Mouse (Mus musculus) urinary bladder, postnatal 36 days (tissue): ENCODE measurements around the gene Ptn.

Experiments
- DNase-seq, 2 experiments: peaks; one replicate each; pipeline ENCODE4 v3.0.0; 2022; ENCODE audit warnings: low spot score in 2 of 2, mixed read lengths in 1 of 2

Ptn gene

GRCm38 (mm10) chr6:36815992-36816391 lies 6.0 kb upstream of the Ptn start:
- no peak for DNase-seq

DNA sequence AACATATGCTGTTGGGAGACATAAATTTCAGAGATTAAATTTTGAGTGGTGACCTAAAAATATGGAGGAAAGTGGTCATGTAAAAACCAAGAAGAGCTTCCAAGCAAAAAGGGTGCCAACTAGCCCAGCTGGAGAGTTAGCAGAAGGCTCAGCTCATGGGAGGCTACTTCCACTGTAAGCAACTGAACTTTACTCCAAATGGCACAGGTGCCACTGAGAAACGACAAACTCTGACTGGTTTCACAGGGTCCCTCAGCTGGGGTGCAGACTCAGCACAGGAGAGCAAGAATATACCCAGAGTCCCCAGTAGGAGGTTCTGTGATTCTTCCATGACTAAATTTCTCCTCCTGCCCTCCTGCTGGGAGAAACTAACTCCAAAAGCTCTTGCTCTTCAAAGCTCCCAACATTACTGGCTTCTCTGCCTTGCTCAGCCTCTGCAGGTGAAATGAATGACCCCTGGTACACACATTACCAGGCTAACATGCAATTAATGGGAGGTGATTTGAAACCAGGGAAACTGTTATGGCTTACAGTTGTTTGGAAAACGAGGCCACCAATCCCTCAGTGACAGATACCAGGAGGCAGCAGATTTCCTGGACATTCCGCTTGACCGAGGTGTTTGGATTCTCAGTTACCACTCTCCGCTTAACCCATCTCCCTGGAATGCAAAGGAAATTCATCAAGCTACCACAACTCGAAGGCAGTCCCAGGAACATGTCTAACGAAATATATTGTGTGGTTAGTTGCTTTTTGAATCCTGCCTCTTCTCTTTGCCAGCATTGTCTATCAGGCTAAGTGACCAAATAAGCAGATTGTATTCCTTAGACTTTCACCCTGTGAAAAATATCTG lies 2.9 kb upstream of the Ptn start:
- DNase-seq, result no peak

DNA sequence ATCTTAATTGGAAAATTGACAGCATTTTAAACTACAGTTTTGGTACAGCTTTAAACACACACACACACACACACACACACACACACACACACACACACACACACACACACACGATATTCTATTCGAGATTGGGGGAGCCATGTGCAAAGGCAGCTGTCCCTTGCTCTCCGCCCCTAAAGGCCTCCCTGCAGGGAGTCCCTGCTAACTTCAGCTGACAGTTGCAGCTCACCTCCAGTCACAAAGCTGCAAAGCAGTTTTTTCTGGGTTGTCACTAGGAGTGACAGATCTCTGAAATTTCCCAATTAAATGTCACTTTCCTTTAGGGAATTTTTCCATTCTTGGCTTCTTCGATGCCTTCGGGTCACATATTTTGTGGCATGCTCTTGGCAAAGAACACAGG lies 428 bp upstream of the Ptn start:
- no peak for DNase-seq

DNA sequence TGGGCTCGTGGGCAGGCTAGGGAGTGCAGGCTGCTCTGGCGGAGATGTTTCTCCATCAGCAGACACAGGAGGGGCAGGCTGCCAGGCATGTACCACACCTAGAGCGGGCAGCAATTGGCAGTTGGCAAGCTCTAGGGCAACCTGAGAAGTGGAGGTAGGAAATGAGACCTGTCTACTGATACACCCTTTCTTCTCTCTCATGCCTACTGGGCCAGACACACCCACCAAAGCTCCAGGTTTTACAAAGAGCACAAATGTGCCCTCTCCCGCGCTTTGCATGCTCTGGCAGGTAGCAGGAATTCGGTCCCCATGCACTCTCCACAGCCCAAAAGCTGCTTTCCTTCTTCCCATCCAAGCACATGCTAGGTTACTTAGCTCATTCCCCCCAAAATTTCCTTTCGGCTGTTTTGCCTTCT lies 701 bp downstream of the Ptn start:
- DNase-seq, result no peak

DNA sequence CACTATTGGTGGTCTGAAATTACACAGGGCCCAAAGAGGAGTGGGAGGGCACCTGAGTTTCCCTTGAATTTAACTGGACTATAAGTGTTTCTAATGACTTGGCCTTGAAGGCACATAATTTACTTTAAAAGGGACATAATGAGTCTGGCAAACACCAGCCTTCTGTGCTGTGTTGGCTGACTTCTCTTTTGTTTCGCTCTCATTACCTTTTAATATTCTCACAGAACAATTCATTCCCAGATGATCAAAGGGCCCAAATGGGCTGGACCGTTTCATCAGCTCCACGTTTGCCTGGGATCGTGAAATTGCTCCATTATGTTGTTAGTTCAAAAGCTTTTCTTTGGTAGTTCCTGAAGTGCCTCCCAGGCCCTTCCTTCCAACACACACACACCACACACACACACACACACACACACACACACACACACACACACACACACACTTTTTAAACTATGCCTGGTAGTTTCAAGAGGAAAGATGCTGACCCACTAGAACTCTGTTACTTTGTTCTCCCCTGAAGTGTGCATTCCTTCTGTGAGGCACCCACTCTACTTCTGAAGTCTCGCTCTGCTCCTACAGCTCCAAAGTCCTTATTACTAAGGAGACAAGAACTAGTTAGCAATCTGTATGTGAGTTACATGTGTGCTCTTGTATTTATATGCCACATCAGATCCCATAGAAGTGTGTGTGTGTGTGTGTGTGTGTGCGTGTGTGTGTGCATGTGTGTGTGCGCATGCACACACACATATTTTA lies 1.5 kb downstream of the Ptn start:
- DNase-seq, result no peak

- DNase-seq, result no peak
These were observed 3.1 kb downstream of the Ptn start for GRCm38 (mm10) chr6:36806906-36807305.

- DNase-seq, result no peak
These were observed 9.6 kb downstream of the Ptn start for GRCm38 (mm10) chr6:36800309-36800946.

- DNase-seq, result no peak
These were observed 12.9 kb downstream of the Ptn start for GRCm38 (mm10) chr6:36797066-36797655.

- no peak for DNase-seq
These were observed 15.5 kb downstream of the Ptn start for GRCm38 (mm10) chr6:36794535-36794934.

DNA sequence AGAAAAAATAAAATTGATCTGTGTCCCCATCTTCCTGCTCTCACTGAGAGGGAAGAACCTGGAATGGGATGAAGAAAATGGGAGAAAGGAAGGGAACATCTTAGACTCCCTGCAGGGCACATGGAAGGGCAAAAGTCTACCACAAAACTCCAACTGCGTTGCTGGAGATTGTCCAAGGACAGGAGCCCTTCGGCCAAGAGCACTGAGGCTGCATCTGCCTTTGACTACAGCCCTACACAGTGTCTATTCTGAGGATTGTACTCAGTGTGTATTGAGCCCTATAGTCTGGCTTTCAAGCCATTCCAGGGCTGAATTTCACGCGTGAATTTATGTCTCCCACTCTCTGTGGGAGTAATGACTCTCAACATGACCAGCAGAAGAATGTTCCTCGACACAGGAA lies 16.2 kb downstream of the Ptn start:
- DNase-seq, result no peak

GRCm38 (mm10) chr6:36789261-36789660 lies 20.8 kb downstream of the Ptn start:
- no peak for DNase-seq

DNA sequence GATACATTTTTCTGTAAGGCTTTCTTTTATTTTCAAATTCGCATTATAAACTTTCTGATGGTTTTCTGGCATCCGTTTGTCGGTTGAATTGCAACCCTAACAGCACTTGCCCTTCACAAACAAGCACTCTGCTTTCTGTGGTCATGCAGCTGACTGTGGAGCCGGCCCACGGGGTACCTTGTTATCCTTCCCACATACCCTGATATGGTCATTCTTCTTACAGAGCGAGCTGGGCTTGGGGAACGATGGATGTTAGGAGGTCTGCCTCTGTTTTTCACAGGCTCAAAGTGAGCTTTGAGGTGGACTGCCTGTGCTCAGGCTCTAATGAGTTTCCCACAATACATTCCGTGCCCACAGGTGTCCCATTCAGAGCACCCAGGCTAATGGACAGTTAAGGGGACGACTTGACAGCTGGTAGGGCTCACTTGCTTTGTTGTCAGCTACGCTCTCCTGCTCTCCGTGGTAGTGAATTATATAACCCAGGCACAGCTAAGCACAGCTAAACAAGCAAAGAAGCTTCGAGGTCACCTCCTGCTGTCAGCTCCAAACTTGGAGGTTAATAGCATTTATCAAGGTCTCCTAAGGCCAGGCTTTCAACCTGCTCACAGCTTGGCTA lies 21.3 kb downstream of the Ptn start:
- no peak for DNase-seq

DNA sequence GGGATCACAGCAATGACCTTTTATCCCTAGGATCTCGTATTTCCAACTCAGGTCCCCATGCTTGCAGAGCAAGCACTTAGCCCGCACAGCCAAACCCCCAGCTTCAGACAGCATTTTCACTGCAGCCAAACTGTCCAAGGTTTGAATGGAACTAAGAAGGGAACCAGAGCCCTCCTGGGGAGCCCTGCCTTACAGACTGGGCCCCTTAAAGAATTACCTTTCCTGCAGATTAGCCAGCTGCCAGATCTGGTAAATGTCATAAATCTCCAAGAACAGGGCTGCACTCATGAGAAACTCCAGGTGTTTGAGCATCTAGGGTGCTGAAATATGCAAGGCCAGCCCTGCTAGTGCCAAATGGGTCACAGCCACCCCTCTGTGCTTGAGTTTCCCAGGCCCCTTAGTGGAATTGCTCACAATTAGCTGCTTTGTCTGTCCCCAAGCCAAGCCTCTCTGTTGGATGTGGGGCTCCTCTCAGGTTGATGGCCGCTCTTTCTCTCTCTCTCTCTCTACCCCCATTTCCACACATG lies 25.3 kb downstream of the Ptn start:
- no peak for DNase-seq

GRCm38 (mm10) chr6:36782481-36782880 lies 27.5 kb downstream of the Ptn start:
- no peak for DNase-seq

DNA sequence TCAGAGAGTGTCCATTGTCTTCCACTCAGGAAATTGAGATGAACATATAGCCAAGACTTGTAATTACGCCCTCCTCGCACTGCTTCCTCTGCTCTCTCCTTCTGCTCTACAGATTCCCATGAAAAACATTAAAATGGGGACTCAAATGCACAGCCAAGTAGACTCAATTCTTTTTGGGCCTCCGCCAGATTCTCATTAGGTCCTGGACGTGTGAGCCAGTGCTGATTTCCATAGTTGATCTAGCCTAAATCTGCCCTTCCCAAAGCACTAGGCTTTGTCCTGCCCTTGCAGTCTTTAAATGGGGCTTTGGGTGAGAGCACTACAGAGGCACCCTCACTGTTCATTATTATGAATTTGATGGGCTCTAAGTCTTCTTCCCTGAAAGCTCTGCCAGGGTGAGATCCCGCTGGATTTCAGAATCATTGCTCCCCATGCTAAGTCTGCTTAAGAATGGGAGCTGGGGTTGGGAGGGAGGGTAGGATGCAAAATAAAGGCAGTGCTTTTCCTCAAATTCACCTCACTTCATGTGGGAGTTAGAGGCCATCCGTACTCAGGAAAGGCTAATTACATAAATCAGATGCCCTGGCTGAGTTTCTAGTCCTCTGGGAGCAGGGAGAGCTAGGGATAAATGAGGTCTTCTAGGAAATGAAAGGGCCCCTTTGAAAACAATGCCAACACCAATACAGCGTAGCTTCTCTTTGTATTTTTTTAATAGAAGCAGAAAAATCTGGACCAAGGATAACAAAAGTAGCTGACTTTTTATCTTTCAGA lies 32.3 kb downstream of the Ptn start:
- no peak for DNase-seq

DNA sequence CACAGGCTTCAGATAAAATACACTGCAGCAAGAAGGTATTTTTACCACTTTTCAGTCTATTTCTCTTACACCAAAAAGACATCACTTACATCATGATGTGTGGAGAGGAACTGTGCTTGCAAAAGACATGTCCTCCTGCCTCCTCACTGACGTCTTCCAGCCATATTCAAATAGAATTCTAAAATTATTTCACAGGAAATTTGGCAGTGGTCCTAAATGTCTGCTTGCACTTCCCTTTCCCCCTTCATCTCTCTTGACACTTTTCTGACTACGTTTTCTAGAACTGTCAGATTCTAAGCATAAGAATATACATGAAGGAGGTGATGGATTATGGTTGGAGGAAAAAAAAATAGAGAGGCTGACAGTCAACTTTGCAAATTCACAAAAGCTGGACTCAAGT lies 33.0 kb downstream of the Ptn start:
- no peak for DNase-seq

- DNase-seq, result no peak
These were observed 34.2 kb downstream of the Ptn start for GRCm38 (mm10) chr6:36775647-36776360.

DNA sequence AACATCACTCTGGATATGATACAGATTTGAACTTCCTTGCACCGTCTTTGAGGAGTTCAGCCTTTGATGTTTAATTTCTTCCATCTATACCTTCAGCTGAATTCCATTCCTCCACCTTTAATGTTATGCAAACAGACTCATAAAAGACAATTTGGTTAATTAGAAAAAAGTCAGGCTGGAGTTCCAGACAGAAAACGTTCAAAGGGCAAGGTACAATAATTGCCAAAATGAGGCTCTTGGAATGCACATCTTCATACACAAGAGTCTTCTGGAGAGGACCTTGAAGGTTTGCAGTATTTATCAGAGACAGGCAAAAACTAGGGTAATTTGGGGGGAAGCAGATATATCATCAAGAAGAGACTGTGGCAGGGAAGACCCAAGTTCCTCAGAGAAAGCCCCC lies 37.5 kb downstream of the Ptn start:
- DNase-seq, result no peak

GRCm38 (mm10) chr6:36769012-36769411 lies 41.0 kb downstream of the Ptn start:
- DNase-seq, result no peak

GRCm38 (mm10) chr6:36766941-36767340 lies 43.1 kb downstream of the Ptn start:
- no peak for DNase-seq
